Mouse (Mus musculus): ENCODE results near the gene Ugt1a6a.

DNA sequence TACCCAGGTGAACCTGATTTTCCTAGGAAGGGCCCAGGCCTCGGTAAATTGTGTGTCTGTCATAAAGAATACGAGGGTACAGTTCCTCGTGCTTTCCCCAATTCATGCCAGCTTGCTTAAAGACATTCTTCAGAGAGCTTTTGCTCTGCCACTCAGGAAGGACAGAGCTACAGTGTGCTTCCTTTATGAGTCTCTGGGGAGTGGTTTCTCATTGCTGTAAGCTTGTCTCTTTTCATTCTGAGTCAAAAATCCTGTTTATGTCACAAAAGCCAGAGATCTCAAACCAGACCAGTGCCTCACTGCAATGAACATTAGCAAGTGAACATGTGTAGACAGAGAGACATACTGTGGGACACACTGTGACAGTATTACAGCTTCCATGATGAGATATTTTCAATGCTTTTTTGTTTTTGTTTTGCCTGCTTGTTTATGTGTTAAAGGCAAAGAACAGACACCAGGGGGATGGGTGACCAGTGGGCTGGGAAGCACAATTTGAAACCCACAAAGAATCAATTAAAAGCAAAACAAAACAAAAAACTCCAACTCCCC is 627 bp upstream of the Ugt1a6a start:
- no peak for TF ChIP-seq CTCF (IDR thresholded peaks at IDR 0.05; ENCODE audit: control insufficient read depth, insufficient read depth, insufficient read length)
- no peak for TF ChIP-seq MYOG (IDR thresholded peaks at IDR 0.05; ENCODE audit: control insufficient read depth, extremely low read depth, insufficient read length)
- TF ChIP-seq MYOD1 (IDR thresholded peaks at IDR 0.05; ENCODE audit: control insufficient read depth, insufficient read length, low read depth) = no peak
- no peak for TF ChIP-seq USF1 (IDR thresholded peaks at IDR 0.05; ENCODE audit: low read depth)
- TF ChIP-seq MAX (IDR thresholded peaks at IDR 0.05) = no peak
